Mouse (Mus musculus) layer of hippocampus, adult 6 months (tissue): Measurements from ENCODE around the gene Scrn1. TPM values are rescaled to one million over a fixed set of nuclear protein-coding genes. Genes with fewer than 3 reads are reported as not detected.

Source experiments
- long read RNA-seq, 2 experiments: library from polyadenylated mRNA; unstranded; transcript quantifications; one replicate each; pipeline ENCODE4 v2.0.0; 2019 to 2020
- polyA plus RNA-seq: library from polyadenylated mRNA; unstranded; fragments of <200 nt; fragmentation: Nextera tagmentation; gene quantifications from 2 replicates; pipeline ENCODE4 v1.2.3, GENCODE M21; 2021

Gene Scrn1
- 44.3 and 52.2 TPM in 2 replicates for polyA plus RNA-seq
- long read RNA-seq, experiment 1, full-length matches to known transcripts, result 73 of 124 reads
- long read RNA-seq, experiment 1, partial matches to known transcripts, result 9 of 124 reads
- long read RNA-seq, experiment 1, other reads (novel, unspliced or antisense), result 42 of 124 reads
- long read RNA-seq, experiment 2, full-length matches to known transcripts, result 659 of 812 reads
- long read RNA-seq, experiment 2, partial matches to known transcripts, result 17 of 812 reads
- long read RNA-seq, experiment 2, other reads (novel, unspliced or antisense), result 136 of 812 reads

GRCm38 (mm10) chr6:54565665-54566545 lies at the start of gene Scrn1:
Gene Scrn1 (minus strand): TSS chr6:54566489.

GRCm38 (mm10) chr6:54597208-54597607 lies 30.9 kb upstream of the Scrn1 start, which contains the start of gene Fkbp14:
Gene Fkbp14 (minus strand): TSS chr6:54597308.

DNA sequence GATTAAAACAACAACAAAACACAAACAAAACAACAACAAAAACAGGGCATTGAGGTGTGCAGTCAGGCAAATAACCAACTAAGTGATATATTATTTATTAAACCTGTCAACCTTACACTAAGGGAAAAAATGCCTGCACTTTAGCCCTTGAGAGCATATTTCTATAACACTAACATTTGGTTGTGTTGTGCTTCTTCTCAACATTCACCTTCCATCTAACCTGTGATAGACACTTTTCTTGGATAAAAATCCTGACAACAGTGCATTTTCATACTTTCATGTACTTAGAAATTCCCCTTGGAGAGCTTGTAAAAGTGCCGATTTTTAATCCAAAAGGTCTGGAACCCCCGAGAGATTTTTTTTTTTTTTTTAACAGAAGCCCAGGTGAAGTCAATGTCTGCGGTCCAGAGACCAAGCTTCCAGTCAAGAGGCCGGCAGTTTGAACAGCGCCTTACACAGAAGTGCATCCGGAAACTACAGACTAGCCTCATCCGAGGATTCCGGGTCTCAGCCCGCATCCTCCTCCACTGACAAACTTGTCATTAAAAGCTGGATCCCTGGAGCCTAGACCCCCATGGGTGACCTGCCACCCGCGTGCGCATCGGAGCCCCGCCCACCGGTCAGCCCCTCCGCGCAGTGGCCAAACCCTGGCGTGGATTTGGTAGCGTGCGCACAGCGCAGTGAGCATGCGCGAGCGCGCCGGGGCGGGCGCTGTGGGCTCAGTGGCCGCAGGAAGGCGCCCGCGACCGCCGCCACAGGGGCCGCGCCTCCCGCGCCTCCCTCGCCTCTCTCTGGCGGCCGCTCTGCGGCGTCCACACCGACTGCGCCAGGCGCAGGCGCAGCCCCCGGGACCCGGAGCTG lies 28.4 kb upstream of the Scrn1 start, which contains the start of gene Plekha8:
Gene Plekha8, plus strand, starts transcription at position 643 of the 861 bp plus-strand sequence.

Other genes with a start within 250 kb of the Scrn1 start
- gene Prr15, start 240.7 kb downstream of the Scrn1 start, polyA plus RNA-seq, result 2.5 TPM in 2 replicates
- 25.3 and 27.9 TPM in 2 replicates for gene Wipf3, start 136.9 kb downstream of the Scrn1 start, polyA plus RNA-seq
- 0.85 and 1.1 TPM in 2 replicates for gene Plekha8, start 28.6 kb upstream of the Scrn1 start, polyA plus RNA-seq
- 9.4 and 11.2 TPM in 2 replicates for gene Fkbp14, start 30.8 kb upstream of the Scrn1 start, polyA plus RNA-seq
- gene Mturn, start 115.1 kb upstream of the Scrn1 start, polyA plus RNA-seq, result 17.3 and 20.1 TPM in 2 replicates